Mouse (Mus musculus): ENCODE measurements around the gene Slc5a2. TPM values are rescaled to one million over a fixed set of nuclear protein-coding genes. Genes with fewer than 3 reads are reported as not detected.

Gene Slc5a2
- not detected for polyA plus RNA-seq (2017; shearing (Covaris generic))

DNA sequence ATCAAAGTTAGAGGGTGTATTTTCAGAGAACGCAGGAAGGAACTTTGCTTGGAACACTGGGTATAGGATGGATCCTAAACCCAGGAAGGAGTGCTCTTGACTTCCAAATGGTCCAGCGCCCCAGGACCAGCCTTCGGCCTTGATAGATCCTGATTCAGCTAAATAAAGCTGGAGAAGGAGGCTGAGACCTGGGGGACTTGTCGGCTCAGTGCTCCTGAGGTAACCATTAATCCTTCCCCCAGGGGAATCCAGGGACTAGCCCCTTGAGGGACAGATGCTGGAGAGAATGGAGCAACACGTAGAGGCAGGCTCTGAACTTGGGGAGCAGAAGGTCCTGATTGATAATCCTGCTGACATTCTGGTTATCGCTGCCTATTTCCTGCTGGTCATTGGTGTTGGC is at the start of gene Slc5a2:
Slc5a2 (plus strand) TSS at position 247 of the 400 bp plus-strand sequence.
- ATAC-seq: no peak

DNA sequence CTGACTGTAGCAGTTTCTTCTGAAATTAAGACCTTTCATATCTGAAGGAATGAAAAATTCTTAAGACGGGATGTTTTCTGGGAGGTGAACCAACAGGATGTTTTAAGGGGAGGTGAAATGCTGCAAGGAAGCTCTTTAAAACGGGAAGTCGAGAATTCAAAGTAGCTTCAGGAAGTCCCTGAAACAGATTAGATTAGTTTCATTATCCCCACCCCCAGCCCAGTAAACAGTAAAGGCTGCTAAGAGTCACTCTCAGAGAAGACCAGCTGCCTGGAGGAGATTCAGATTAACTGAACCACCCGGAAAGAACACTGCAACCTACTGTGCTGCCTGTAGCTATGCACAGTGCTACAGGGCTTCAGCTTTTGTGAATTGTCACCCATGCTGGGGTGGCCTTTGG is 45.5 kb upstream of the Slc5a2 start:
- no peak for ATAC-seq

DNA sequence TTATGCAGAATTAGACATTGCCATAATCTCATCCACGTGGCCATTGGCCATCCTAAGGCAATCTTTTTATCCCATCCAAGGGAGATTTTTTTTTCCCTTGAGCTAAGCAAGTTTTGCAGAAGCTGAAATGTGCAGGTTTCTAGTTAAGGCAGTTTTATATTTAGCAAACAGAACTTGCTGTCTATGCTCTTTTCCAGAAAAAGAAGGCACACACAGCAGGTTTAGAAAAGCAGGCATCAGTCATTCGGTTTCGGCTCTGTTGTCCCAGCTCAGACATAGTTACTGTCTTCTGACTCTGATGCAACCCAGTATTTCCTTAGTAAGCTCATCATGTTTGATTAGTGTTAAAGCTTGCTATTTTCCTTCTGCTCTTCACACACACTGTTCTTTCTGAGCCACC is 44.5 kb upstream of the Slc5a2 start:
- no peak for ATAC-seq

- no peak for ATAC-seq
Measured at GRCm38 (mm10) chr7:128231741-128232140, 33.7 kb upstream of the Slc5a2 start.

DNA sequence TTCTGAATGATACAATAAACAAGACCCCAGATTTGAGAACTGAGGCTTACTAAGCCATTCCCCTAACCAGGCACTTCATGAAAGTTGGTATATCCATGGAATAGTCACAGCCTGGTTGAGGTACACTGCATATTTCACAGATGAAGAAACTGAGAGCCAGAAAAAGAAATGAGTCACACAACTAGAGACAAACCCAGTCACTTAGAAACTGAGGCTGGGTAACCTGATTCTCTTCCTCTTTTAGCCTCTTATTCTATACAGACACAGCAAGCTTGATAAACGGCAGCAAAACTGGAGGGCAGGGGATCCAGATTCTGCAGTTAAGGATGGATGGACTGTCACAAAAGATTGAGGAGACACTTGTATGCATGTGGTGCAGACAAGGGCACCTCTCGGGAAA is 30.7 kb upstream of the Slc5a2 start:
- ATAC-seq: no peak

- ATAC-seq: no peak
Measured at GRCm38 (mm10) chr7:128235481-128235880, 30.0 kb upstream of the Slc5a2 start.

- no peak for ATAC-seq
Measured at GRCm38 (mm10) chr7:128236426-128236825, 29.0 kb upstream of the Slc5a2 start.

- ATAC-seq: peak; percentile 16
Measured at GRCm38 (mm10) chr7:128236856-128237592, 28.4 kb upstream of the Slc5a2 start, which contains the start of gene Armc5. Gene Armc5, plus strand, starts transcription at chr7:128237342.

DNA sequence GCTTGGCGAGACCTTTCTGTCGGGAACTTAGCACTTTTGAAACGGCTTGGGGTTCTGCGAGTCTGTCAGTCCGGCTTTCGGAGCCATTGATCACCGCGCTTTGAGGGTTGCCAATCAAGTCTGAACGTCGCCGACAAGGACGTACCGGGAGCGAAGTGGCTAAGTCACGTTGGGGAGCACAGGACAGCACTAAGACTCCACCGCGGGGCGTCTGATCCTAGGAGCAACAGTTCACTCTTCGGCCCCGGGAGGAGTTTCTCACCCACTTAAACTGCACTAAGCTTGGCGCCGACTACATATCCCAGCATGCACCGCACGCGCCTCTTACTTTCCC is 27.9 kb upstream of the Slc5a2 start:
- no peak for ATAC-seq

DNA sequence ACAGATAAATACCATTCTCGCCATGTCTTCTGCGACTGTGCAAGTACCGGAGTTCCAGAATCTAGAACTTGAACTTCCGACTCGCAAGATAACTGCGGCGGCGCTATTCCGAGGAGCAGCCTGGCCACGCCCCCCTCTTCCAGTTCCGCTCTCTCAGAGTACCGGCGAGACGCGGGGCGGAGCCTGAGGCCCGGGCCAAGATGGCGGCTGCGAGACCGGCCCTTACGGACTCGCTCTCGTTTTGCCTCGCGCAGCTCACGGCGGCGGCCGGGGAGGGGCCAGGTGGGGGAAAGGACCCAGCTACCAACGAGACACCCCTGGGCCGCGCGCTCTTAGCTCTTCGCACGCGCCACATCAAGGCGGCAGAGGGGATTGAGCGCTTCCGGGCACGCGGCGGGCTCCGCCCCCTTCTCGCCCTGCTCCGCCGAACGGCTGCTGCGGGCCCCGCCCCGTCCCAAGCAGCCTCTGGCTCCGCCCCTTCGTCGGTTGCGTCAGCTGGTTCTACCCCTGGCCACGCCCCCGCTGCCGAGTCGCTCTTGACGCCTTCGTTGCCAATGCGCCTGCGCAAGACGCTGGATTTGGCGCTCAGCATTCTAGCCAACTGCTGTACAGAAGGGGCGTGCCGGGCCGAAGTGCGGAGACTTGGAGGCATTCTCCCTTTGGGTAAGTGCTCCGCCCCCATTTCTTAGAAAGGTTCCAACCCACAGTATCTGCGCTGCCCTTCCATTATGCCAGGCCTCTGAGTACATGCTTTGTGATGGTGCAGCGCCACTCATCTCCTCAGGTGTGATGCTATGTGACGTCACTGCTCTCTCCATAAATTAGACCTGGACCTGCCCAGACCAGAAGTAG is 27.3 kb upstream of the Slc5a2 start, which contains the start of gene 9130023H24Rik:
9130023H24Rik (minus strand) TSS at position 105 of the 852 bp plus-strand sequence.
- ATAC-seq: peak; percentile 77

DNA sequence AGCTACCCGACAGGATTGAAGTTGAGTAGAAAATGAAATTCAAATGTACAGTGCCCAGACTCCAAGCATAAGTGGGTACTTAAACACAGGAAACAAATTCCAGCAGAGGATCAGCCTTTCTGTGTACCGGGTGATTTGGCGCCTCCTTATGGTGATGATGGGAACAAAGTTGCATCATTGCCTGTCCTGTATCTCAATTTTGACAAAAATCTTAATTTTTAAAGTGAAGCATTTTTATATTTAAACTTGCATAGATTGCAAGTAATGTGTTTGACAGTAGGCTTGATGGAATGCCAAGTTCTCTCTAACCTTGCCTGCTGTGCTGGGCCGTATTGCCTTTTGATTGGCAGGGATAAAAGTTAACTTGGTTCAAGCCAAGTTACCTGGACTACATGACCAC is 26.5 kb upstream of the Slc5a2 start:
- no peak for ATAC-seq

DNA sequence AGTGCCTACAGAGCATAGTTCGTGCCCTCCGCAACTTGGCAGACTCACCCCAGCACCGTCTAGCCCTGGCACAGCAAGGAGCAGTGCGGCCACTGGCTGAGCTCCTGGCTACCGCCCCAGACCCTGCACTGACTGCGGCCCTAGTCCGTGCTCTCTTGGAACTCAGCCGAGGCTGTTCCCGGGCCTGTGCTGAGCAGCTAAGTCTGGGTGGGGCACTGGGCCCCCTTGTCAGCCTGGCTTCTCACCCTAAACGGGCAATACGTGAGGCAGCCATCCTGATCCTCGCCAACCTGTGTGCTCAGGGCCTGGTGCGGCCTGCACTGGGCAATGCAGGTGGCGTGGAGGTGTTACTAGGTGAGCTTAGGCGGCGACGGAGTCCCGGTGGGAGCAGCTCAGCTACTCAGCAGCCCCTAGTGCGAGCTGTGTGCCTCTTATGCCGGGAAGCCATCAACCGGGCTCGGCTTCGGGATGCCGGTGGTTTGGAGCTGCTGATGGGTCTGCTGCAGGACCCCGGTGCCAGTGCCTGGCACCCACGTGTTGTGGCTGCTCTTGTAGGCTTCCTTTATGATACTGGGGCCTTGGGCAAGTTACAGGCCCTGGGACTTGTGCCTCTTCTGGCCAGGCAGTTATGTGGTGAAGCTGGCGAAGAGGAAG is 25.2 kb upstream of the Slc5a2 start:
- ATAC-seq: no peak

- no peak for ATAC-seq
Measured at GRCm38 (mm10) chr7:128242331-128242730, 23.1 kb upstream of the Slc5a2 start.

DNA sequence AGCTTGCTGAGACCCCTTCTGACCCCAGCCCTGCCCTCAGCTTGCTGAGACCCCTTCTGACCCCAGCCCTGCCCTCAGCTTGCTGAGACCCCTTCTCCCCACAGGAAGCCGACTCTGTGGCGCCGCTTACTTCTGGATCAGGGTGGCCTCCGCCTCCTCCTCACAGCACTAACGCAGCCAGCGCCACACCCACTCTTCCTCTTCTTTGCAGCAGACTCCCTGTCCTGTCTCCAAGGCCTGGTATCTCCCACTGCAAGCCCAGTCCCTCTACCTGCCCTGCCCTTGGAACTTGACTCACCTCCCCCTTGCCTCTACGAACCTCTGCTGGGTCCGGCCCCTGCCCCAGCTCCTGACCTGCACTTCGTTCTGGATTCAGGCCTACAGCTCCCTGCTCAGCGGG is 21.5 kb upstream of the Slc5a2 start:
- ATAC-seq: no peak

DNA sequence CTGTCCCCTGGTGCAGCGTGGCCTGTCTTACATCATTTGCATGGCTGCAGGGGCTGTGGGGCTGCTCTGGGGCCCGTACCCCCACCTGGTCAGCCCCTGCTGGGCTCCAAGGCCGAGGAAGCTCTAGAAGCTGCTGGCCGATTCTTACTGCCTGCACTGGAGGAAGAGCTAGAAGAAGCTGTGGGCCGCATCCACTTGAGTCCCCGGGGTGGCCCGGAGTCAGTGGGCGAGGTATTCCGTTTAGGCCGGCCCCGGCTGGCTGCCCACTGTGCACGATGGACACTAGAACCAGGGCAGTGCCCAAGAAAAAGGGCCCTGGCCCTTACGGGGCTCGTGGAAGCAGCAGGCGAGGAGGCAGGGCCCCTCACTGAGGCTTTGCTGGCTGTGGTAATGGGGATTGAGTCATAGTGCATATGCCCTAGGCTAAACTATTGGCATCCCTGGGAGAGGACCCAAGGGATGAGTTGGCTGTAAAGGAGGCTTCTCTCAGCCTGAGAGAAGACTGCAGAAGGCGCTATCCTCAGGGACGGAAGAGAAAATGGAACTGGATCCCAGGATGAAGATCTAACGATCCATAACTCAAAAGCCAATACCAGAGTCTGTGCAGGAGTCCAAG is 20.9 kb upstream of the Slc5a2 start:
- no peak for ATAC-seq

- ATAC-seq: no peak
Measured at GRCm38 (mm10) chr7:128245547-128245946, 19.9 kb upstream of the Slc5a2 start.

DNA sequence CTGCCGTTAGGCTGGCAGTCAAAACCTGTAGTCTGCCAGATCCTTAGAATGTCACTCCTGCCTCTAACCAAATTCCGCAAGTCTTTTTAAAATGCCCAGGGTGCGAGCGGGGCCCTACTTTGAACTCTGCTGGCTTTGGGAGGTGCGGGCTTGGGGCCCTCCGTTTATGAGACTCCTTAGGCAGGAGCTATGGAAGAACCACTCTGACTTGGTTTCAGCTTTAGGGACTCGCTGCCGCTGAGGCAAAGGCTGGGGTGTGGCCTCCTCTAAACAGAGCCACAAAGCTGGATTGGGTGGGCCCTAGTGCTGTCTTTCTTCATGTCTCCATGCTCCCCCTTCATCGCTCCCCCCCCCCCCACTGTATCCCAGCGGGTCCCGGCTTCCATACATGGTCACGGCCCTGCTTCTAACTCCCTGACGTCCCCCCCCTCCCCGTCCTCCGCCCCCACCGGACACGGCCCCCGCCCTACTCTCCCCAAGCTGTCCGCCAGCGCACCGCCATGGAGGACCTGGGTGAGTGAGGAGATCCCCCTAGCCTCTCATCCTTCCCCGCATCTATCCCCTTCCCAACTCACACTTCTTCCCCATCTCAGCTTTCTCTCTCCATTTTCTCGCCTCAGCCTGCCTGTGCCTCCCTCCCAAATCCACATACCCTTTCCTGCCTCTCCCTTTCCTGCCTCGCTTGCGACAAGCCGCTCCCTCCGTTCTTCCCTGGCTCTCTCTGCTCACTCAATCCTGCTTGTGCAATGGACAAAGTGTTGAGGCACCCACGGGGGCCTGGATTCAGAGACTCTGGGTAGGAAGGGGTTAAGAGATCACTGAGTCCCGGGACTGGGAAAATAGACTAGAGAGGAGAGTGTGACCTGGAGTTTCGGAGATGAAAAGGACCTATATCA is 18.7 kb upstream of the Slc5a2 start, which contains the start of gene Tgfb1i1:
Tgfb1i1 (plus strand) TSS at position 317 of the 896 bp plus-strand sequence.
- ATAC-seq: no peak

DNA sequence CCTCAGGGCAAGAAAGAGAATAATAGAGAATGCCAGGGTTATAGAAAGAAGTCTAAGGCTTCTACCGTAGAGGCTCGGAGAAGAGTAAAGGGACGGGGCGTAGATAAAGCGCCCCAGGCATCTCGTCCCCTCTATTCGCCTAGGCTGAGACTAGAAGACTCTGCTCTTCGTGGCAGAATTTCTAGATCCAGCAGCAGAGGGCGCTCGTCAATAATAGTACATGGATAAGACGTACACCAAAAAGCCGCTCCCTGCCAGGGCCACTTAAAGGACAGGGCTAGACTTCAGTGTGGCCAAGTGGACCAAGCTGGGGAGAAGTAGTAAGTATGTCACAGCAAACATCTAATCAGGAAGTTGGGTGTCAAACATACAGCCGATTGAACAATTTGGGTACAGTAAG is 18.0 kb upstream of the Slc5a2 start:
- ATAC-seq: peak; percentile 46

DNA sequence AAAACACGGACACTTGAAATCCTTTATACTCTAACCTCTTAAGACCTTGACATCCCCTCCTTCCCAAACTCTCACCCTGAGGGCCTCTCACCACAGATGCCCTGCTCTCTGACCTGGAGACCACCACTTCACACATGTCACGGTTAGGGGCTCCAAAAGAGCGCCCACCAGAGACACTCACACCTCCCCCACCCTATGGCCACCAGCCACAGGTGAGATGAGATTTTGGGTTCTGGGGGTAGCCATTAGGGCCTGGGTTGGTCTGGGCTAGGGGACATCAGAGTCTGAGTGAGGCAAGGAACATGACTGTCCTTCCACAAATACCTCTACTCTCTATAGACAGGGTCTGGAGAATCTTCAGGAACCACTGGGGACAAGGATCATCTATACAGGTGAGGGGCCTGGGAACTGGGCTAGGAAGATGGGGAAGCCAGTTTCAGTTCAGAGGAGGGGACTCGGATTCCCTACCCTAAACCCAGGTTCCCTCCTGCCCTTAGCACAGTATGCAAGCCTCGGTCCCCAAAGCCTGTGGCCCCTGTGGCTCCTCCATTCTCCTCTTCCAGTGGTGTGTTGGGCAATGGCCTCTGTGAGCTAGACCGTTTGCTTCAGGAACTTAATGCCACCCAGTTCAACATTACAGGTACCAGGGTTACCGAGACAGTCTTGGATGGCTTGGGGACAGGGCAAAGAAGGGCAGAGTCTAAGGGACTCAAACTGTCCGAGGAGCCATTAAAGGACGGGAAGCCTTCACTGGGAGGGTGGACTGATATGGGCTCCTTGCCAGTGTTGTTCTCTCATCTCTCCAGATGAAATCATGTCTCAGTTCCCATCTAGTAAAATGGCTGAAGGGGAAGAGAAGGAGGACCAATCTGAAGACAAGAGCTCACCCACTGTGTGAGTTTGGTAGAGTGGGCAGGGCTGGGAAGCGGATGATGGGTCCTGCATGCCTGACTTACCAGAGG is 17.1 kb upstream of the Slc5a2 start:
- no peak for ATAC-seq

GRCm38 (mm10) chr7:128249998-128250397 is 15.5 kb upstream of the Slc5a2 start:
- no peak for ATAC-seq

Data from activated CD4-positive, CD25-positive, alpha-beta regulatory T cell, adult 4 months (primary cell).